Mouse (Mus musculus) heart, embryonic 12.5 days (tissue): ENCODE results near the gene Ap4s1. TPM values are rescaled to one million over a fixed set of nuclear protein-coding genes. Genes with fewer than 3 reads are reported as not detected.

Experiments used
- ATAC-seq: fragments of 200-750 bp; cut with Nextera tagmentation; 2 replicates; pipeline ENCODE4 v1.8.0; 2017; ENCODE audit warnings: moderate TSS enrichment, moderate library complexity; ENCODE audit not compliant: insufficient number of reproducible peaks, low FRiP score
- H3K27ac ChIP-seq: fragments of 300-500 bp; sonication (generic); 2 replicates; pipeline ENCODE4 v1.5.1; 2016; ENCODE audit warnings: mild to moderate bottlenecking, moderate library complexity; ENCODE audit not compliant: poor library complexity, severe bottlenecking
- H3K27me3 ChIP-seq: fragments of 300-500 bp; sonication (generic); replicated peaks from 2 replicates; pipeline ENCODE4 v1.6.1; 2016; ENCODE audit warnings: mild to moderate bottlenecking, moderate library complexity
- H3K36me3 ChIP-seq: fragments of 300-500 bp; sonication (generic); 2 replicates; pipeline ENCODE4 v1.6.1; 2016; ENCODE audit warnings: mild to moderate bottlenecking, moderate library complexity
- H3K4me1 ChIP-seq: fragments of 300-500 bp; sonication (generic); replicated peaks from 2 replicates; pipeline ENCODE4 v1.6.1; 2016; ENCODE audit warnings: mild to moderate bottlenecking
- H3K4me2 ChIP-seq: fragments of 300-500 bp; sonication (generic); 2 replicates; pipeline ENCODE4 v1.6.1; 2016; ENCODE audit warnings: mild to moderate bottlenecking, moderate library complexity
- H3K4me3 ChIP-seq: fragments of 300-500 bp; sonication (generic); 2 replicates; pipeline ENCODE4 v1.5.1; 2016; ENCODE audit warnings: mild to moderate bottlenecking
- H3K9ac ChIP-seq: fragments of 300-500 bp; sonication (generic); 2 replicates; pipeline ENCODE4 v1.6.1; 2016; ENCODE audit warnings: mild to moderate bottlenecking, moderate library complexity
- H3K9me3 ChIP-seq: fragments of 300-500 bp; sonication (generic); replicated peaks from 2 replicates; pipeline ENCODE4 v1.6.1; 2016; ENCODE audit warnings: mild to moderate bottlenecking, moderate library complexity
- WGBS: fragments of 180-500 bp; shearing (Covaris S2); methylation state at CpG from one replicate; pipeline ENCODE4 v1.1.7; 2016; 5-methylcytosine and 5-hydroxymethylcytosine counted together
- polyA plus RNA-seq: library from polyadenylated mRNA; unstranded; fragments of >200 nt; fragmentation: Nextera tagmentation; extraction: Ambion mirVana; gene quantifications from 2 replicates; pipeline ENCODE4 v1.2.1, GENCODE M21; 2016

Ap4s1 gene
- polyA plus RNA-seq, 1 experiment from 2014 or later: 36.3 TPM

DNA sequence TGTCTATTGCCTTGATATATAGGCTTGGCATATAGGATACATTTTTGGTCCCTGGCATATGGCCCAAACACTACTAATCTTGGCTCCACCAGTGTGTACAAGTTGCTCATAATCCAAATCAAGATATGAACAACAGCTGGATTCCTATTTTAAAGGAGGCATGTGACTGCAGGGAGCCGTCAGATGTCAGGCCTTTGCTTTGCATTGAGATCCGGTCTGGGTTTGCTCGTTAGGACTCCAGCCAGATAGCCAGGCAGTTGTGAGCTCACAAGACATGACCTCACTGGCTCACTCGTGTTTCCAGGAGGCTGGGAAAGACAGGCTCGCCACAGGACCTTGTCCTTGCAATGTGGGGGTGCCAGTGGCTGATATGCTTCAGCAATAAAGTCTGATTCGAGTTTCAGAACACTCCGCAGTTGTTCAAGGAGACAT, 45.0 kb downstream of the Ap4s1 start:
- no peak overlapping the region for H3K4me3 ChIP-seq
- H3K4me1 ChIP-seq: peaks cover 35% of the 10 kb centered on the region
- H3K4me2 ChIP-seq: no peak overlapping the region
- H3K36me3 ChIP-seq: peaks cover 10% of the 10 kb centered on the region; the same call in 1 of the 2 replicates
- no peaks in the 10 kb centered on the region for H3K27me3 ChIP-seq
- H3K9me3 ChIP-seq: no peaks in the 10 kb centered on the region
- H3K9ac ChIP-seq: no peak overlapping the region
- ATAC-seq: 0 out of 2 replicates have a peak, but pooled peaks have one; percentile 54
- peak overlapping the region; percentile 75 for H3K27ac ChIP-seq
- 33% methylated on average over 7 of the region's 7 CpGs for WGBS

DNA sequence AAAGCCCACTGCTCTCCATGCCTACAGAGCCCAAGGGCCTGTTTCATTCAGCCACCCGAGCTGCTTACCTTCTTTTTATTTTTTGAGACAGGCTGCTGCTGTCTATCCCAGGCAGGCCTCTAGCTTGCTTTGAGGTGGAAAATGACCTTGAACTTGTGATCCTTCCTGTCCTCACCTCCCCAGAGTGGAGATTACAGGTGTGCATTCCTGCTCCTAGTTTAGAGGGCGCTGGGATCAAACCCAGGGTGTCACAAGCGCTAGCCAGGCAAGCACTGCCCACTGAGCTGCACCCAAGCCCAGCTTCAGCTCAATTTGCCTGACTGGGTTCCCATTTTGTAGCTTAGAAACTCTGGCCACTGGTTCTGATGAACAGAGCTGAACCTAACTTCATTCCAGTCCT, 45.5 kb downstream of the Ap4s1 start:
- no peak for ATAC-seq
- H3K4me3 ChIP-seq: no peak overlapping the region
- H3K9ac ChIP-seq: no peak overlapping the region
- no peaks in the 10 kb centered on the region for H3K27me3 ChIP-seq
- H3K27ac ChIP-seq: peak overlapping the region; percentile 75
- H3K36me3 ChIP-seq: 0 out of 2 replicates have a peak, but pooled peaks cover 10% of the 10 kb centered on the region
- peaks cover 35% of the 10 kb centered on the region for H3K4me1 ChIP-seq
- H3K4me2 ChIP-seq: no peak overlapping the region
- H3K9me3 ChIP-seq: no peaks in the 10 kb centered on the region
- WGBS: 49% methylated on average over 3 of the region's 3 CpGs

DNA sequence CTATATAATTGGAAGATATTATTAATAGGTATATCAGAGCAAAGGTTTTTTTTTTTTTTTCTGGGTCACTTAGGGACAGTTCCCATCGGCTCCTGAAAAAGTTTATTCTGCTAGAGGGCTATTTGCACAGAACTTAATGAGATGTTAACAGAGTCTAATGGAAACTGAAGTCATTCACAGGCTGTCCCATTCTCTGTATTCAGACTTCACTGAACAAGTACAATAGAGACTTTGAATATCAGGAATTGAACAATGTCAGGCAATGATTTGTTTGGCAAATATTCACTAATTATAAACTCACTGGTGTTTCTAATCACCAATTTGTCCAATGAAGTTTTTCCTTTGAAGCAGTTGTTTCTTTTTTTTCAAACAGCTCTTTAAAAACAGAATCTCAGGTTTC, 46.0 kb downstream of the Ap4s1 start:
- no peak overlapping the region for H3K4me3 ChIP-seq
- H3K4me1 ChIP-seq: peaks cover 35% of the 10 kb centered on the region
- no peak for ATAC-seq
- peaks cover 14% of the 10 kb centered on the region for H3K36me3 ChIP-seq
- WGBS: 84% methylated on average over 1 of the region's 1 CpGs
- no peaks in the 10 kb centered on the region for H3K9me3 ChIP-seq
- peak overlapping the region; percentile 75; the same call in 1 of the 2 replicates for H3K27ac ChIP-seq
- H3K27me3 ChIP-seq: no peaks in the 10 kb centered on the region
- H3K9ac ChIP-seq: no peak overlapping the region
- H3K4me2 ChIP-seq: no peak overlapping the region

GRCm38 (mm10) chr12:51741690-51742089, 50.9 kb downstream of the Ap4s1 start:
- Histone ChIP-seq H3K36me3 (peaks cover 52% of the 10 kb centered on the region), H3K4me2 (no peak overlapping the region), H3K4me3 (no peak overlapping the region), H3K9ac (no peak overlapping the region), H3K27ac (no peak overlapping the region), H3K9me3 (0 out of 2 replicates have a peak, but pooled peaks cover 2% of the 10 kb centered on the region), H3K4me1 (peaks cover 10% of the 10 kb centered on the region), H3K27me3 (no peaks in the 10 kb centered on the region)
- ATAC-seq: no peak
- 87% methylated on average over 6 of the region's 6 CpGs for WGBS

DNA sequence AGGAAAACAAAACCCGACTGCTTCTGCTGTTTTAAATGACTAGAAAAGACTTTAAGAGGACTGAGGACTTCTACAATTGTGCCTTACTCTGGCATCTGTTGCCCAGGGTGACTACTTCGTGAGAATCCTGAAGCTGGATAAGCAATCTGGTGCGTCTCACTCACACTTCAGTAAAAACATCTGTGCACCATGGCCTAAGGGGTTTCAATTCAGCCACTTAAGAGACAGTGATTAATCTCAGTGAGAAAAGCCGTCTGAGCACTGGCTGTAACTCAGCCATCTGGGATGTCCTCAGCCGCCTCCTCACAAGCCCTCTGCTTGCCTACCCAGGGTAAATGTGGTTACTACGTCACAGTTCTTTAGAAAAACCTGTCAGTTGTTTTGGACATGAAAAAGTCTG, 54.1 kb downstream of the Ap4s1 start:
- ATAC-seq: no peak
- 57% methylated on average over 6 of the region's 6 CpGs for WGBS
- Histone ChIP-seq H3K36me3 (peaks cover 75% of the 10 kb centered on the region), H3K9ac (no peak overlapping the region), H3K4me3 (no peak overlapping the region), H3K27me3 (no peaks in the 10 kb centered on the region), H3K27ac (no peak overlapping the region), H3K9me3 (0 out of 2 replicates have a peak, but pooled peaks cover 2% of the 10 kb centered on the region), H3K4me2 (no peak overlapping the region), H3K4me1 (no peaks in the 10 kb centered on the region; the same call in 1 of the 2 replicates)

DNA sequence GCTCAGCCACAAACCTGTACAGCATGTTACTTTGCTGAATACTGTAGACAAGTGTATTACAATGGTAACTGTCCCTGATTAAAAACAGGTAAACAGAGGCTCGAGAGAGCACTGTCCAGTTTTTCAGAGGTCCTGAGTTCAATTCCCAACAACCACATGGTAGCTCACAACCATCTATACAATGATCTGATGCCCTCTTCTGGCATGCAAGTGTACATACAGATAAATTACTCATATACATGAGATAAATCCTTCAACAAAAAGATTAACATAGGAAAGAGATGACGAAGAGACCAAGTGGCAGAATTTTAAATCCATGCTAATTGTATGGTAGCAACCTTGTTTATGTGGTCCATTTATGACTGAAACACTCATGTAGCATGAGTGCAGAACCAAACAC, 56.5 kb downstream of the Ap4s1 start:
- no peak for ATAC-seq
- Histone ChIP-seq H3K27me3 (no peaks in the 10 kb centered on the region), H3K36me3 (peaks cover 87% of the 10 kb centered on the region), H3K27ac (no peak overlapping the region), H3K4me1 (no peaks in the 10 kb centered on the region; the same call in 1 of the 2 replicates), H3K9ac (no peak overlapping the region), H3K9me3 (no peaks in the 10 kb centered on the region), H3K4me3 (no peak overlapping the region), H3K4me2 (no peak overlapping the region)
- 86% methylated on average over 2 of the region's 2 CpGs for WGBS

DNA sequence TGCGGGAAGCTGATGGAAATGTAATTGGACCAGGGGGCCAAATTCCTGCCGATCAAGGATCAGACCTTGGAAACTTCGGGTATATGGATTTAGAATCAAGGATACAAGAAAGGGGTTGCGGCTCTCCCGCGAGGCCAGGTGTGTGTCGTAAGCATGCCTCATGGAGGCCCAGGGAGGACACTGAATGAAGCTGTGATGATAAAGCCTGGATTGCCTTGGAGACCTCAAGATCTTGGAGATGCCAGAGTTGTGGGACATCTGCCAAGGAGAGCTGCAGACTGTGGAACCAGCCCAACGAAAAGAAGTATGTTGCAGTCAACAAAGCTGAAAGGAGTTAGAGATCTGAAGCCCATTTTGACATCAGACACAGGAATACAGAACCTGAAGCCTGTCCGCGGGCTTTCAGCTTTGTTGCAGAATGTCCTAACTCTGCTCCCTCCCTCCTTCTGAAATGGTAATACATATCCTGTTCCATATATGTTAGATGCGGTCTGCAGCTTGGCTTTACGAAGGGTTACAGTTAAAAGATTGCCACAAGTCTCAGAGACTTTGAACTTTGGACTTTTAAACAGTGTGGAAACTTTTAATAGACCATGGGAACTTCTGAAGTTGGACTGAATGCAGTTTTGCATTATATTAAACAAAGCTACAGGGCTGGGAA, 65.2 kb downstream of the Ap4s1 start:
- Histone ChIP-seq H3K4me2 (no peak overlapping the region), H3K27me3 (no peaks in the 10 kb centered on the region), H3K9ac (no peak overlapping the region), H3K4me3 (no peak overlapping the region), H3K27ac (no peak overlapping the region), H3K36me3 (peaks cover 79% of the 10 kb centered on the region), H3K4me1 (no peaks in the 10 kb centered on the region), H3K9me3 (no peaks in the 10 kb centered on the region)
- ATAC-seq: no peak
- WGBS: 93% methylated on average over 12 of the region's 12 CpGs

GRCm38 (mm10) chr12:51756599-51756961, 65.7 kb downstream of the Ap4s1 start:
- Histone ChIP-seq H3K9me3 (no peaks in the 10 kb centered on the region), H3K36me3 (peaks cover 75% of the 10 kb centered on the region), H3K27me3 (no peaks in the 10 kb centered on the region), H3K4me2 (no peak overlapping the region), H3K4me1 (no peaks in the 10 kb centered on the region), H3K27ac (no peak overlapping the region), H3K9ac (no peak overlapping the region), H3K4me3 (no peak overlapping the region)
- ATAC-seq: no peak

GRCm38 (mm10) chr12:51759374-51759773, 68.5 kb downstream of the Ap4s1 start:
- Histone ChIP-seq H3K9me3 (no peaks in the 10 kb centered on the region), H3K27ac (no peak overlapping the region), H3K4me2 (no peak overlapping the region), H3K27me3 (no peaks in the 10 kb centered on the region), H3K36me3 (peaks cover 72% of the 10 kb centered on the region), H3K9ac (no peak overlapping the region), H3K4me3 (no peak overlapping the region), H3K4me1 (no peaks in the 10 kb centered on the region)
- 93% methylated on average over 3 of the region's 3 CpGs for WGBS
- no peak for ATAC-seq

DNA sequence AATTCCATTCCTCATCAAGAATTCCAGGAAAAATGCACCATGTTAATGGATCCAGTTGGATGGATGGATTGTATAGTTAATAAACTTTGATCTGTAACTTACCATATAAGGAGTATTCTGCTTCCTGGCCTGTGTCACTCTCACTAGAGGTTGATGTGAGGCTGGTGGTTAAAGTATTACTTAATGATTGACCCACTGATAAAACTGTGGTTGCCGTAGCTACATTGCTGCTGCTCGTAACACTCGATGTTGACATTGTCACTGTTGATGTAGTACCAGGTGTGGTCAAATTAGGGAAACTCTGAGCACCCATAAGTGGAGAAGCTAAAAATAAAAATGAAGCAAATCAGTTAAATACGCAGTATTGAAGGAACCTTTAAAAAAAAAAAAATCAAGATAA, 76.6 kb downstream of the Ap4s1 start:
- H3K4me3 ChIP-seq: no peak overlapping the region
- H3K27ac ChIP-seq: no peak overlapping the region
- H3K4me1 ChIP-seq: peaks cover 6% of the 10 kb centered on the region
- no peaks in the 10 kb centered on the region for H3K9me3 ChIP-seq
- no peaks in the 10 kb centered on the region for H3K27me3 ChIP-seq
- 86% methylated on average over 4 of the region's 4 CpGs for WGBS
- no peak overlapping the region for H3K4me2 ChIP-seq
- no peak overlapping the region for H3K9ac ChIP-seq
- no peak for ATAC-seq
- peaks cover 56% of the 10 kb centered on the region for H3K36me3 ChIP-seq

DNA sequence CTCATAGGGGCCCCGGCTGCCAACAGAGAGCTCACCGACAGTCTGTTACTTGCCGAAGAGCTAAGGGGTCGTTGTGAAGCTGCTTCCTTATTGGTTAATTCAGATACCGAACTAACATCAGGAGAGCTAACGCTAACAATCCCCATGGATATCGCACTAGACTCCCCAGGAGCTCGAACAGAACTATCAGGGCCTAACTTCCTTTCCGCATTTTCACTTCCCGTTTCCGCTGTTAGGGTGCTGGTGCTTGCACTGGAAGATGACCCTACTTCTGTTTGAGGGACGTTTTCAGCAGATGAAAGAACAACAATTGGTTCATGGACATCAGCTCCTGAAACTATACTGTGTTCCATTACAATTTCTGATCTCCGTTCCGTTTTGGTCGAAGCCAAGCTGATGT, 77.9 kb downstream of the Ap4s1 start:
- Histone ChIP-seq H3K4me3 (no peak overlapping the region), H3K9me3 (no peaks in the 10 kb centered on the region), H3K27ac (no peak overlapping the region), H3K4me2 (no peak overlapping the region), H3K27me3 (no peaks in the 10 kb centered on the region), H3K9ac (no peak overlapping the region), H3K4me1 (peaks cover 7% of the 10 kb centered on the region), H3K36me3 (peaks cover 51% of the 10 kb centered on the region)
- ATAC-seq: no peak
- WGBS: 89% methylated on average over 15 of the region's 15 CpGs

GRCm38 (mm10) chr12:51784842-51785241, 94.0 kb downstream of the Ap4s1 start:
- Histone ChIP-seq H3K27me3 (no peaks in the 10 kb centered on the region), H3K4me1 (no peaks in the 10 kb centered on the region), H3K9me3 (no peaks in the 10 kb centered on the region), H3K4me2 (no peak overlapping the region), H3K36me3 (peaks cover 65% of the 10 kb centered on the region), H3K27ac (no peak overlapping the region), H3K4me3 (no peak overlapping the region), H3K9ac (no peak overlapping the region)
- no peak for ATAC-seq
- 94% methylated on average over 7 of the region's 7 CpGs for WGBS
